Mouse (Mus musculus) ovary, postnatal 14 days (tissue): ENCODE data around the gene Gm3005.
"Not testable (repeated sequence)": the region's sequence is repeated elsewhere in the genome, so short reads cannot be mapped to it uniquely, and the experiment has no call there.

Source experiments
- DNase-seq: peaks from one replicate; pipeline ENCODE4 v3.0.0; 2022; ENCODE audit warnings: low spot score

Gm3005 gene

DNA sequence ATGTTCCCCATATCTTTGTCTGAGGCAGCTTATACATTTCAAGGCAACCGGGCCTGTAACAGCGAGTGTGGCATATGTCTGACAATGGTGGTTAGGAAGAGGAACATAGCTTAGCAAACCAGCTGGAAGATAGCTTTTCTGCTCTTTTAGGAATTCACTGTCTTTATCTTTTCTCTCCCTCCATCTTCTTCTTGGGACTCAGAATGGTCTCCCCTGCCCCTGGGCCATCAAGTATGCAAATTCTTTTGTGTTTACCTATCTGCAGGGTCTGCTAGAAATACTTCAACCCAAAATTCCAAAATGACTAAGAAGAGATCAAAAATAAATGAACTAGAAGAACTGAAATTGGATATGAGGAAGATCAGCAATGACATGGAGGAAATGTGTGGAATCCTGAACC lies at the start of gene Gm3005:
Gm3005 (plus strand) TSS at position 301 of the 400 bp plus-strand sequence.
- DNase-seq: not testable (repeated sequence)

GRCm38 (mm10) chr14:3394793-3395192 lies 33.1 kb upstream of the Gm3005 start, which contains the start of gene Gm10413:
Gm10413 (plus strand) TSS chr14:3395093.
- DNase-seq: not testable (repeated sequence)

DNA sequence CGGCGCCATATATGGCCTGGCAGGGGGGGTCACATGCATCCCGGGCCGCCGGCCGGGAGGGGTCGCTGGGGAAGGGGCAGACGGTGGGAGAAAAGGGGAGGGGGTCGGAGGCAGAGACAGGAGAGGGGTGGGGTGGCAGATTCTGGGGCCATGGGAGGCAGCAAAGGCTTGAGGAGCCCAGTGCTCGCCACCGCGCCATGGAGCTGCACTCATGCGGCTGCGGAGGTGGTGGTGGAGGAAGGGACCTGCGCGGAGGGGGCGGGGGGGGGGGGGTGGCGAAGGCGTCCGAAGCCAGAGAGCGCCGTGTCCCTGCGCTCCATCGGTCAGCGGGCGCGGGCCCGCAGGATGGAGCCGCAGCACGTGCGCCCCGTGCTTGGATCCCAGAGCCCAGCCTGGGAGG lies 15.6 kb upstream of the Gm3005 start, which contains the start of gene Gm10409:
Gm10409 (plus strand) TSS at position 301 of the 400 bp plus-strand sequence.
- not testable (repeated sequence) for DNase-seq

DNA sequence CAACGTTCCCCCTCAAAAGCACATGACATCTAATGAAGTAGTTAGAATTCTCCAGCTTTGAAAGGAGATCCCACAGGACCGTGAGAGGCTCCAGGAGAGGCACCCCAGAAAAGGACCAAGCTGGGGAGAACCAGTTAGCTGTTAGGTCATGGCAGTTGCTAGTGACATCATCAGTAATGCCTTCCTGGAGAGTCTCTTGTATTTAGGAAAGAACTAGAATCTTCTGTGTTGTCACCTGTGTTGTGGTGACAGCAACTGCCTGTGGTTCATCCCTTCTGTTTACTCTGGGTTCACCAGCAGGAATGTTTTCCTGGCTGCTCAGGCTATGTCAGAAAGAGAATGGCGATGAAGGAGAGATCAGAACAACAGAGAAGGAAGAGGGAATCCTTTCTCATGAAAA lies 21.2 kb downstream of the Gm3005 start, which contains the start of gene Gm10408:
Gm10408 (plus strand) TSS at position 301 of the 400 bp plus-strand sequence.
- not testable (repeated sequence) for DNase-seq

GRCm38 (mm10) chr14:3634212-3634611 lies 206.3 kb downstream of the Gm3005 start, which contains the start of gene Gm3012:
Gm3012 (plus strand) TSS chr14:3634512.
- not testable (repeated sequence) for DNase-seq
